Mouse (Mus musculus): ENCODE results near the gene Abtb2. TPM values are rescaled to one million over a fixed set of nuclear protein-coding genes. Genes with fewer than 3 reads are reported as not detected.

Gene Abtb2
- total RNA-seq, 2 experiments from 2014 or later: 10.7 to 12.3 TPM

GRCm38 (mm10) chr2:103583316-103583715 is 17.2 kb downstream of the Abtb2 start:
- peak; percentile 48 for DNase-seq

- no peak for DNase-seq
These were observed 18.0 kb downstream of the Abtb2 start for GRCm38 (mm10) chr2:103584093-103584492.

- DNase-seq: no peak
These were observed 20.3 kb downstream of the Abtb2 start for GRCm38 (mm10) chr2:103586423-103586822.

- peak; percentile 36 for DNase-seq
These were observed 22.7 kb downstream of the Abtb2 start for GRCm38 (mm10) chr2:103588776-103589175.

GRCm38 (mm10) chr2:103589400-103589799 is 23.3 kb downstream of the Abtb2 start:
- no peak for DNase-seq

GRCm38 (mm10) chr2:103590645-103591044 is 24.5 kb downstream of the Abtb2 start:
- no peak for DNase-seq

GRCm38 (mm10) chr2:103591742-103592590 is 25.9 kb downstream of the Abtb2 start:
- no peak for DNase-seq

GRCm38 (mm10) chr2:103592591-103592929 is 26.4 kb downstream of the Abtb2 start:
- no peak for DNase-seq

GRCm38 (mm10) chr2:103594592-103595011 is 28.5 kb downstream of the Abtb2 start:
- no peak for DNase-seq

- no peak for DNase-seq
These were observed 29.0 kb downstream of the Abtb2 start for GRCm38 (mm10) chr2:103595028-103595651.

- DNase-seq: no peak
These were observed 33.2 kb downstream of the Abtb2 start for GRCm38 (mm10) chr2:103599296-103599695.

GRCm38 (mm10) chr2:103600165-103600891 is 34.2 kb downstream of the Abtb2 start:
- peak; percentile 41 for DNase-seq

GRCm38 (mm10) chr2:103601126-103601525 is 35.0 kb downstream of the Abtb2 start:
- DNase-seq: no peak

- DNase-seq: no peak
These were observed 35.4 kb downstream of the Abtb2 start for GRCm38 (mm10) chr2:103601531-103601930.

GRCm38 (mm10) chr2:103603209-103603608 is 37.1 kb downstream of the Abtb2 start:
- no peak for DNase-seq

GRCm38 (mm10) chr2:103603869-103604268 is 37.8 kb downstream of the Abtb2 start:
- no peak for DNase-seq

- DNase-seq: no peak
These were observed 39.8 kb downstream of the Abtb2 start for GRCm38 (mm10) chr2:103605805-103606498.

GRCm38 (mm10) chr2:103607926-103608325 is 41.8 kb downstream of the Abtb2 start:
- no peak for DNase-seq

- no peak for DNase-seq
These were observed 42.8 kb downstream of the Abtb2 start for GRCm38 (mm10) chr2:103608947-103609346.

- DNase-seq: peak; percentile 41
These were observed 43.4 kb downstream of the Abtb2 start for GRCm38 (mm10) chr2:103609499-103609898.

- no peak for DNase-seq
These were observed 44.9 kb downstream of the Abtb2 start for GRCm38 (mm10) chr2:103610831-103611535.

- no peak for DNase-seq
These were observed 47.8 kb downstream of the Abtb2 start for GRCm38 (mm10) chr2:103613865-103614264.
